Mouse (Mus musculus): ENCODE measurements around the gene Col26a1.
A peak's percentile ranks its signal among the peaks of the same experiment; 100 is the strongest.
"Not testable (repeated sequence)": the region's sequence is repeated elsewhere in the genome, so short reads cannot be mapped to it uniquely, and the experiment has no call there.

Gene Col26a1

GRCm38 (mm10) chr5:136746596-136746995 lies 136.4 kb downstream of the Col26a1 start:
- DNase-seq, result no peak

DNA sequence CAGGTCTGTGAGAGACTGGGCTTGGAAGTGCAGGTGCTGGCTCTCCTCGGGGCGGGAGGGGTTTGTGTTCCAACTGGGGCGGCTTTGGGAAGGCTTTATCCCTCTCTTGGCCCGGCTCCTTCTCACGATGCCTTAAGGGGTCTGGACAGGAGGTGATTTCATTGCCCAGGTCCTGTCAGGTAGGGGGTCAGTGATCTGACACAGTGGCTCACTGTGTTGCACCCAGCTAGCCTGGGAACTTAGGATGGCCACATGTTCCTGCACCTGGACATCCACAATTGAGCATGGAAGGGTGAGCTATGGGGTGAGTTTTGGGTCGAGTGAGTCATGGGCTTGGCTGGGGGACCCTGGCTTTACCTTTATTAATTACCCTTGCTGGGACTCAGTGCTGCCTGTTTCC lies 144.1 kb downstream of the Col26a1 start:
- no peak for DNase-seq

- DNase-seq, result not testable (repeated sequence)
Observed at GRCm38 (mm10) chr5:136726271-136726670, 156.7 kb downstream of the Col26a1 start.

GRCm38 (mm10) chr5:136721596-136721995 lies 161.4 kb downstream of the Col26a1 start:
- DNase-seq, result no peak

DNA sequence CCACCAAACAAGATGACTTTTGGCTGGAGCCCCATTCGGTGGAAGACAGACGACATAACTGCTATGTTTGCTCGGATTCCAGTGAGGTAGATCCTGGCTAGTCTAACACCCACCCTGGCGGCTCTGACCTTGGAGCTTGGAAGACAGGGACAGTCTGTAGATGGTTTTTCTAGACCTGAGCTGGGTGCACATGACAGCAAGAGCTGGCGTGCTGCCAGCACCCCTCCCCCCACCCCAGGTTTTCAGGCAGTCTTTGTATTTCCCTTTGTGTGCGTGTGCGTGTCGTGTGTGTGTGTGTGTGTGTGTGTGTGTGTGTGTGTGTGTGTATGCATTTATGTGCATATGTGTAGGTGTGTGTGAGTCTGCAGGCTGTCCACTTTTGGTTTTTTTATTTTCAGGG lies 164.4 kb downstream of the Col26a1 start:
- no peak for DNase-seq

GRCm38 (mm10) chr5:136717573-136717854 lies 165.5 kb downstream of the Col26a1 start:
- no peak for DNase-seq

- no peak for DNase-seq
Observed at GRCm38 (mm10) chr5:136716696-136717572, 166.1 kb downstream of the Col26a1 start.

DNA sequence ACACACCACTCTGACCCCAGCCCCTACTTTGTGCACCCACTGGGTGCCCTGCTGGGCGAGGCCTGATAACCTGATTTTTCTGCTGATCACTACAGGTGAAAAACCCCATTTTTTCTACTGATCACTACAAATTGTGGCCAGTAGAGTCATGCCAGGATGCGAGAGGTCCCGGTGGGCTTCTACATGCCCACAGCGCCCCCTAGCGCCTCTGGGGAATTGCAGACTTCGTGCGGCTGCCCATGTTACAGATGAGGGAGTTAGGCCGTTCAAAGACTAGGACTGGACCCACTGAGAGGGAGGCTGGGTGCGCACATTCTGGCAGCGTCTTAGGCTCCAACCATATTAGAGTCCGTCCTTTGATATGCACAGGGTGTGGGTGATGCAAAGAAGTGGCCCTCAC lies 168.1 kb downstream of the Col26a1 start:
- DNase-seq, result peak; percentile 68

DNA sequence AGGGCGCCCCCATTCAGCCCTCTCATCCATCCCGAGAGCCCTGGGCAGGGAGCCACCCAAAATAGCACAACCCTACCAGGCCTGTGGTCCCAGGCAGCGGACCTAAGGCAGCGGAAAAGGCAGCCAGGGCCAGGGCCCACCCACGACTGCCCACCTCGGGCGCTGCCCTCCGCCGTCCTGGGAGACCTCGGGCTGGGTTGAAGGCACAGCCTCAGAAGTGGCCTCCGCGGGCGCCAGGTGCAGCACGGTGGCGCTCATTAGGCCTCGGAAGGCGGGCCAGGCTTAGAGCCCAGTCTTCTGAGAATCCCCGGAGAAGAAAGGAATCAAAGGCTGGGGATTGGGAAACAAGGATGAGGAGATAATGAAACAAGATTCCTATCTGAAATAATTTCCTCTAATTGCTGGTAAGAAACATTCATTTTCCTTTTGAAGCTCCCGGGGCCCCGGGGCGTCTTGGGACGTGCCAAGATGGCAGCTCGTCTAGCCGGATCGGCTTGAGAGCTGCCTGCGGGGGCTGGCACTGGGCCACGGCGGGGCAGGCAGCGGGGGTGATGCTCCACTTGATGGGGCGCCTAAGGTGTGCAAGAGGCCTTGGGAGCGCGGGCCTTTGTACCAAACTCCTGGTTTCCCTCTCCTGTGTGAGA lies 168.7 kb downstream of the Col26a1 start:
- DNase-seq, result no peak

DNA sequence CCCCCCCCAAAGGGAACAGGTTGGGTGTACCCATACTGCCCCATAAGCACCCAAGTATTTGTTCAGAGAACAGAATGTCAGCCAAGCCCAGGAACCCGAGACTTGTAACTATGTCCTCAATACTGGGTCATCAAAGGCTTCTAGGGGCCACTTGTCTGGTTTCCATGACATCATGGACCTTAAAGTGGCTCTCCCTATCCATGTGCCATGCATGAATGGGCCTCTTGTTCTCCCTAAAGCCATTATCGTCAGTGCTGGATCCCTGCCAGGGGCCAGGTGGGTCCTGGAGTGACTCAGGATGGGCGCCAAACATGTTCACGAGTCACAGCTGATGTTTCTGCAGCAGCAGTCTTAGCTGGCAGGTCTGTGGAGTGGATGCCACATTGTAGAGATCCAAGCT lies 172.3 kb downstream of the Col26a1 start:
- no peak for DNase-seq

GRCm38 (mm10) chr5:136708116-136708515 lies 174.9 kb downstream of the Col26a1 start:
- DNase-seq, result no peak

DNA sequence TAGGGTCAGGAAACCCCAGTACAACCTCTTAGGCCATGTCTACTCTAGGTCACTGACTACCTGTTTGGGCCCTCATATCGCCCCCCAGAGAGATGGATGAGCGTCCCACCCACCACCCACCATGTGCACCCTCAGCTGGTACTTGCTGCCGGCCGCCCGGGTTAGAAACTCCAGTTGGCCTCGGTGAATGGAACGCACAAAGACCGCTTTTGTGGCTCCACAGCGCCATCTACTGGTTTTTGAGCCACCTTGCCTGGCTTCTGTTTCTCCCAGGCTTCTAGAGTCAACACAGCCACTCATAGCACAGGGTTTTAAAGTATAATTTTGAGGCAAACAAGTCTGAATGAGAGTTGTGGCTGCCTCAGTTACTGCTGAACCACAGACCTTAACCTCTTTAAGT lies 176.2 kb downstream of the Col26a1 start:
- DNase-seq, result peak; percentile 84

DNA sequence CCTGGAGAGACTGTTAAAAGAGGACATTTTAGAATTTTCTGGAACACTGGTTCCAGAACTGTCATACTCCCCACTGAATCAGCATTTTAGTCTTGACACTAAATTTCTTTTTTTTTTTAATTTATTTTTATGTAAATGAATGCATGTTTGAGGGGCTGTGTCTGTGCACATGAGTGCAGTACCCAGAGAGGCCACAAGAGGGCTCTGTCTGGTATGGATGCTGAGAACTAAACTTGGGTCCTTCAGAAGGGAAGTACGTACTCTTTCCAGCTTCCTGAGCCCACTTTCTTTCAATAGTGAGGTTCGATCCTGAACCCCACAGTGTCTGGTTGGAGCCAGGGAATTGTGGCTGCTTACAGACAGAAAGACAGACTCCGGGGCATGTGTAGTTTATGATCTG lies 177.5 kb downstream of the Col26a1 start:
- peak; percentile 51 for DNase-seq

DNA sequence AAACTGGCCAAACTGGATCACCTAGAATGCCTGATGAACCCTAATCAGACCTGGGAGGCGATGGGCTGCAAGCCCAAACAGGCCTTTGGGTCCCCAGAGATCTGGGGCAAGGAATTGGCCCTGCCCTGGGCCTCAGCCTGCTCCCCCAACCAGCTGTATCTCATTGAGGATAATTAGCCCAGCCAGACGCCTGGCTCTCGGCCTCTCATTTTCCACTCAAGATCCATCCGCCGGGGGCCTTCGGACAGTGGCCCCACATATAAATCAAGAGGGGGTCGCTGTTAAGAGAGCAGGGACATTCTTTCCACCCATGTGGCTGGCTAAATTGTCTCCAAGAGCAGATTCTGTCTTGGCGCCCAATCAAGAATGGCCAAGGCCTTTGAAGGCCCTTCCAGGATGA lies 178.9 kb downstream of the Col26a1 start:
- DNase-seq, result no peak

DNA sequence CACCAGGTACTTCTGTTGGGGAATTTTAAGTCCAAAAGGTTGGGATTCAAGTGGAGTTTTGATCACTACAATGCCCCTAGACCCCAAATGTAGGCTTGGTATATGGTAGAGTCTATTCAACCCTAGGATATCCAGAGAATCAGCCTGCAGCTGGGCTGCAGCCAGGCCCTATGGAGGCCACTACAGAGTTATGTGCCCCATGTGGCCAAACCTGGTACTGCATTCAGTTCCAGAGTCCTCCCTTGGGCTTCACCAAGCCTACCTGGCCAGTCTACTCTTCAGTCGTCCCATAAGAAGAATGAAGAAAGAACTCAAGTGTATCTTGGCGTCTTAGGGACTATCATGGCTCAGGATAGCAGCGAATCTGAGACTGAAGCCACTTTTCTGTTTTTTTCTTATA lies 179.3 kb downstream of the Col26a1 start:
- peak; percentile 84 for DNase-seq

DNA sequence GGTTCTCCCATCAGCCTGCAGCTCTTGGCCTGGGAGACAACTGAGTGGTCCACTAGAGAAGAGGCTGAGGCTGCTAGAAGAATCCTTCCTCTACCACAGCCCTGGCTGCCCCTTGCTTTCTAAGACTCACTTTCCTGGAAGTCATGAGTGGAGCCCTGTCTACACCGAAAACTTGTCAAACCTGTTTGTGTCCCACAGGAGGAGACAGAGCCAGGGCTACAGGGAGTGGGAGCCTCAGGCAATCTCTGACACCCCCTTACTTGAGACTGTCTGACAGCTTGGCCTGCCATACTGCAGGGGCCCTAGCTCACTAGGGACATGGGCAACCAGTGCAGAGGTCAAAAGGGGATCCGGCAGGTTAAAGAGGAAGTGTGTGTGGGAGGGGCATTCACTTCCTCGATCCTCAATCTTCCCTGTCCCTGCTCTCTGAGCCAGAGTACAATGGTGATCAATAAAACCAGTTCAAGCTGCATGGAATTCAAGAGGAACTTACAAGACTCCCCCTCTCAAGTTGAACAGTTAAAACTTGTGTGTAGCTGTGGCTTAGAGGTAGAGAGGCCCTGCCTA lies 180.8 kb downstream of the Col26a1 start:
- no peak for DNase-seq

- no peak for DNase-seq
Observed at GRCm38 (mm10) chr5:136697618-136698017, 185.4 kb downstream of the Col26a1 start.

DNA sequence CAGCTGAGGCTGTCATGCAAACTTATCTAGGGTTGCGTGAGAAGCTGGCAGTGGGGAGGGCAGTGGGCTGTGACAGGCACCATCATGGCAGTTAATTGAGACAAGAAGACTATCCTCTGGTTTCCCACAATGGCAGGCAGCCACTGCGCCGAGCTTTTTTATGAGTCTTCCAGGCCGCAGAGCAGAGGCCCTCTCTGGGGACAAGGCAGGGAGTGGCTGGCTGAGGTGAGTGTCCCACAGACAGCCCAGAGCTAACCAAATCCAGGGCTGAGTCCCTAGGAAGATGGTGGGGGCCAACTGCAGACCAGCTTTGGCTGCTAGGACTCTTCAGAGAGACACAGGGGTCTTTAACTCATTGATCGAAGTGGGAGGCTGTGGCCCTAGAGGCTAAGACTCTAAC lies 186.5 kb downstream of the Col26a1 start:
- no peak for DNase-seq

DNA sequence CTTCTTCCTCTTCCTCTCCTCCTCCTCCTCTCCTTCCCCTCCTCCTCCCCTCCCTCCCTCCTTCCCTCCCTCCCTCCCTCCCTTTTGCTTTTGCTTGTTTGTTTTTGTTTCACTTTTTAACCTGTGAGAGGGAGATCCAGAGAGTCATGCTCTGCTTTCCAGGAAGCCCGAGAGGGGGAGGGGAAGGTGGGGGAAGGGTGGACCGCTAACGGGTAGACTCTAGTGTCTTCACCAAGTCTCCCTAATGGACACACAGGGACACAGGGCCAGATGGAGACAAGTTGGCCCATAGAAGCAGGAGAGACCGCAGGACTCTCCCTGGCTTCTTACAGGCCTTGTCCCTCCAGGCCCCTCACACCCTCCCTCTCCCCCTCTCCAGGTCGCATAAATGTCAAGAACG lies 188.0 kb downstream of the Col26a1 start:
- no peak for DNase-seq

DNA sequence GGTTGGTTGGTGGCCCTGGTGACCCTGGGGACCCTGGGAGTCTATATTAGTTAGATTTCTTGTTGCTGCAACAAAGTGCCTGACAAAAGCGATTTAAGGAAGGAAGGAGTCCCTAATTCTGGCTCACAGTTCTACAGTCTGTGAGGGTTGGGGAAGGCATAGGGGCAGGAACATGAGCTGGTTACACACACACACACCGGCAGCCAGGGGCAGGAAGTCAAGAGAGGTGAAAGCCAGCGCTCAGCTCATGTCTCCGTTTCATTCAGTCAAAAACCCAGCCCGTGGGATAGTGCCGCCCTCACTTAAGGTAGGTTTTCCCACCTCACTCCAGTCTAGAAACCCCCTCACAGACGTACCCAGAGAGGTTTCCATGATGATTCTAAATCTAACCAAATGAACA lies 189.6 kb downstream of the Col26a1 start:
- DNase-seq, result peak; percentile 44

GRCm38 (mm10) chr5:136692784-136693183 lies 190.2 kb downstream of the Col26a1 start, which contains the start of gene Myl10:
TSS of gene Myl10 (plus strand) at chr5:136693146.
- peak; percentile 50 for DNase-seq

All from thymus, postnatal 25 days (tissue).